Mouse (Mus musculus) lung, embryonic 14.5 days (tissue): ENCODE data around the gene Cldn12. TPM values are rescaled to one million over a fixed set of nuclear protein-coding genes. Genes with fewer than 3 reads are reported as not detected.

Source experiments
- ATAC-seq: fragments of 200-750 bp; cut with Nextera tagmentation; 2 replicates; pipeline ENCODE4 v1.8.0; 2017; ENCODE audit warnings: mild to moderate bottlenecking, moderate TSS enrichment, moderate library complexity; ENCODE audit not compliant: insufficient read depth
- DNase-seq: peaks from one replicate; pipeline ENCODE4 v3.0.0-alpha.2; 2015
- H3K27ac ChIP-seq: fragments of 300-500 bp; sonication (generic); 2 replicates; pipeline ENCODE4 v1.5.1; 2014; ENCODE audit warnings: low read depth, mild to moderate bottlenecking, moderate library complexity
- H3K27me3 ChIP-seq: fragments of 300-500 bp; sonication (generic); 2 replicates; pipeline ENCODE4 v1.6.1; 2014; ENCODE audit warnings: low read length, control low read depth; ENCODE audit not compliant: insufficient read depth
- H3K36me3 ChIP-seq: fragments of 300-500 bp; sonication (generic); 2 replicates; pipeline ENCODE4 v1.6.1; 2014; ENCODE audit warnings: control low read depth; ENCODE audit not compliant: insufficient read depth
- H3K4me1 ChIP-seq: fragments of 300-500 bp; sonication (generic); 2 replicates; pipeline ENCODE4 v1.6.1; 2014; ENCODE audit warnings: antibody characterized with exemption, control low read depth; ENCODE audit not compliant: insufficient read depth
- H3K4me2 ChIP-seq: fragments of 300-500 bp; sonication (generic); 2 replicates; pipeline ENCODE4 v1.6.1; 2014; ENCODE audit warnings: mild to moderate bottlenecking
- H3K4me3 ChIP-seq: fragments of 300-500 bp; sonication (generic); 2 replicates; pipeline ENCODE4 v1.5.1; 2014; ENCODE audit warnings: low read depth, low read length
- H3K9ac ChIP-seq: fragments of 300-500 bp; sonication (generic); 2 replicates; pipeline ENCODE4 v1.6.1; 2014
- H3K9me3 ChIP-seq: fragments of 300-500 bp; sonication (generic); 2 replicates; pipeline ENCODE4 v1.6.1; 2016; ENCODE audit warnings: low read depth, low read length, control low read depth
- CTCF ChIP-seq: IDR thresholded peaks from 2 replicates; pipeline ENCODE4 v1.5.1; 2016; ENCODE audit warnings: antibody characterized with exemption, low read depth
- WGBS: fragments of 180-500 bp; shearing (Covaris S2); extraction: QIAGEN DNeasy Blood & Tissue Kit; methylation state at CpG from one replicate; pipeline ENCODE4 v1.1.7; 2014; 5-methylcytosine and 5-hydroxymethylcytosine counted together
- polyA plus RNA-seq: library from polyadenylated mRNA; unstranded; fragments of >200 nt; fragmentation: Nextera tagmentation; extraction: Ambion mirVana; gene quantifications from 2 replicates; pipeline ENCODE4 v1.2.1, GENCODE M21; 2014

Gene Cldn12
- polyA plus RNA-seq, 1 experiment from 2014 or later = 17.6 TPM

GRCm38 (mm10) chr5:5494269-5495005 is 20.3 kb downstream of the Cldn12 start:
- Histone ChIP-seq H3K27me3 (no peaks in the 10 kb centered on the region), H3K27ac (no peak overlapping the region), H3K9me3 (no peaks in the 10 kb centered on the region), H3K36me3 (no peaks in the 10 kb centered on the region), H3K4me3 (no peak overlapping the region), H3K9ac (no peak overlapping the region), H3K4me1 (no peaks in the 10 kb centered on the region), H3K4me2 (no peak overlapping the region; the same call in 1 of the 2 replicates)
- 36% methylated on average over 16 of the region's 16 CpGs for WGBS
- peak; percentile 65; the same call in 1 of the 2 replicates for ATAC-seq
- peak; percentile 78 for DNase-seq
- peak; percentile 82 for TF ChIP-seq CTCF

DNA sequence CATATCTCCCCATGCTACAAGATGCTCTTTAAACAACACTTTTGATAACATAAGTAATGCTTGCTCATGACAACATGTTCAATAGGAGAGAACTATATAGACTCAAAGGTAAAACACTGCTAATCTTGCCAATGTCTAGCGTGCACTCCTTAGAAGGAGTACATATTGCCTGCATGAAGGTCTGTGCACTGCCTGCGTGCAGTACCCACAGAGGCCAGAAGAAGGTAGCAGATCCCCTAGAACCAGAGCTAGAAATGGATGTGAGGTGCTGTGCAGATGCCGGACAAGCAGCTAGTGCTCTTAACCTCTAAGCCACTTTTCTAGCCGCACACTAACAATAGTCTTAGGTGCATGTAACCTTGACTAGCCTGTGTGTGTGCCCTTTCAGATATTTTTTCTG is 22.6 kb downstream of the Cldn12 start:
- TF ChIP-seq CTCF = no peak; the same call in 1 of the 2 replicates
- ATAC-seq (no peak), DNase-seq (no peak)
- Histone ChIP-seq H3K4me3 (no peak overlapping the region), H3K9me3 (no peaks in the 10 kb centered on the region), H3K27me3 (no peaks in the 10 kb centered on the region), H3K4me1 (no peaks in the 10 kb centered on the region), H3K27ac (no peak overlapping the region), H3K4me2 (no peak overlapping the region), H3K9ac (no peak overlapping the region), H3K36me3 (no peaks in the 10 kb centered on the region)
- 94% methylated on average over 4 of the region's 4 CpGs for WGBS

- Histone ChIP-seq H3K27me3 (no peaks in the 10 kb centered on the region), H3K4me3 (no peak overlapping the region)
Measured at GRCm38 (mm10) chr5:5486071-5486470, 28.7 kb downstream of the Cldn12 start.

GRCm38 (mm10) chr5:5483254-5483858 is 31.4 kb downstream of the Cldn12 start:
- no peak for TF ChIP-seq CTCF
- Histone ChIP-seq H3K36me3 (no peaks in the 10 kb centered on the region), H3K27me3 (no peaks in the 10 kb centered on the region), H3K9me3 (no peaks in the 10 kb centered on the region), H3K4me1 (no peaks in the 10 kb centered on the region), H3K9ac (no peak overlapping the region), H3K4me3 (no peak overlapping the region), H3K4me2 (no peak overlapping the region), H3K27ac (no peak overlapping the region)
- no peak for DNase-seq
- ATAC-seq = no peak
- WGBS = 50% methylated on average over 9 of the region's 9 CpGs

More at GRCm38 (mm10) chr5:5486071-5486470, 28.7 kb downstream of the Cldn12 start:
- no peak for TF ChIP-seq CTCF
- WGBS = 51% methylated on average over 3 of the region's 3 CpGs
- Histone ChIP-seq H3K9ac (no peak overlapping the region), H3K9me3 (no peaks in the 10 kb centered on the region), H3K4me2 (no peak overlapping the region), H3K36me3 (no peaks in the 10 kb centered on the region), H3K4me1 (no peaks in the 10 kb centered on the region), H3K27ac (no peak overlapping the region)
- no peak for DNase-seq
- no peak for ATAC-seq

- H3K4me3 ChIP-seq = no peak overlapping the region
- no peaks in the 10 kb centered on the region for H3K9me3 ChIP-seq
- H3K27me3 ChIP-seq = no peaks in the 10 kb centered on the region
- H3K27ac ChIP-seq = no peak overlapping the region
- DNase-seq (peak; percentile 80), ATAC-seq (peak; percentile 70)
- peak; percentile 75 for TF ChIP-seq CTCF
- no peak overlapping the region for H3K9ac ChIP-seq
- H3K4me1 ChIP-seq = no peaks in the 10 kb centered on the region
- no peak overlapping the region for H3K4me2 ChIP-seq
- whole genome bisulfite sequencing = 2% methylated on average over 1 of the region's 1 CpGs
- H3K36me3 ChIP-seq = no peaks in the 10 kb centered on the region
Measured at GRCm38 (mm10) chr5:5481662-5482061, 33.1 kb downstream of the Cldn12 start.

DNA sequence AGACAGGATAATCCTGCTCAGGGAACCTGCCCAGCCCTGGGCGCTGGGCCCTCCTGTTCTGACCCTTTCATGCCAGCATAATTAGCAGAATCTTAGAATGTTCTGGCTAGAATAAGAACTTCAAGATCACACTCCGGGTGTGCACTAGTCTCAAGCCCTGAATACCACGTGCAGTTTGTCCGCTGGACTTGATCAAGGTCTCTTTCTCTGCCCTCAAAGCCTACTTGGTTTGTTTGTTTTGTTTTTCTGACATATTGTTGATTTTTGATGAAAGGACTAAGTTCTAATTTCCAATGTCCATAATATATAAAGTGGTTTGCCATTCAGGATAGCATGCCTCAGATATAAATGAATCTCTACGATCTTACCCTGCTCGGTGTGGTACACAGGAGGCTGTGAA is 35.7 kb downstream of the Cldn12 start, which contains the start of gene 1700015F17Rik:
Gene 1700015F17Rik (minus strand): TSS at position 101 of the 400 bp plus-strand sequence.
- DNase-seq (no peak), ATAC-seq (no peak)
- Histone ChIP-seq H3K9me3 (no peaks in the 10 kb centered on the region), H3K27ac (no peak within 1 kb of the TSS), H3K4me1 (no peaks in the 10 kb centered on the region), H3K4me3 (no peak within 1 kb of the TSS), H3K4me2 (no peak within 1 kb of the TSS), H3K36me3 (no peaks in the 10 kb centered on the region), H3K27me3 (no peaks in the 10 kb centered on the region), H3K9ac (no peak within 1 kb of the TSS)
- WGBS = 85% methylated on average over 6 of the region's 6 CpGs
- no peak for TF ChIP-seq CTCF

DNA sequence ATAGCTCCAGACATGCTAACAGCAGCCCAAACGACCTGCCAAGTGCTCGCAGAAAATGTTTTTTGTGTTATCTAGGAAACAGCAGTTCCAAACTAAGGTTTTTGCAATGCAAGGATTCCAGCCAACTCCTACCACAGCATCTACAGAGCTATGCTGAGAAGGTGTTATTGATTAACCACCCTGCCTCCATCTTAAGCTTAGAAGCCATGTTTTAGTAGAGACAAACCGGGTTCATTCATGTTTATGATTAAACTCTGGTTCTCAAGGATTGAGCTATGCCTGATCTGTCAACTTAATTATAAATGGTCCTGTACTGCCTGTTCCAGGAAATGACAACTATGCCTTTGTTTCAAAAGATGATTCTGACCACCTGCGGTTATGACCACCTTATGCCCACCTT is 38.6 kb downstream of the Cldn12 start:
- no peak for ATAC-seq
- Histone ChIP-seq H3K27me3 (no peaks in the 10 kb centered on the region), H3K36me3 (no peaks in the 10 kb centered on the region), H3K9ac (no peak overlapping the region), H3K4me2 (no peak overlapping the region), H3K4me3 (no peak overlapping the region), H3K4me1 (no peaks in the 10 kb centered on the region), H3K9me3 (no peaks in the 10 kb centered on the region), H3K27ac (no peak overlapping the region)
- 69% methylated on average over 4 of the region's 4 CpGs for WGBS
- TF ChIP-seq CTCF = no peak
- DNase-seq = no peak
